Mouse (Mus musculus) cortical plate, adult 2 months (tissue): ENCODE results near the gene Fam50b.

Source experiments
- CTCF ChIP-seq: fragments of 200-500 bp; IDR thresholded peaks from 2 replicates; pipeline ENCODE4 v1.5.1; 2011; ENCODE audit warnings: mild to moderate bottlenecking, control low read depth, low read length; ENCODE audit not compliant: insufficient read depth; ENCODE audit errors: extremely low read depth
- POLR2A ChIP-seq: fragments of 200-500 bp; IDR thresholded peaks from 2 replicates; pipeline ENCODE4 v1.6.1; 2011; ENCODE audit warnings: mild to moderate bottlenecking, low read length, control low read depth; ENCODE audit not compliant: insufficient read depth; ENCODE audit errors: extremely low read depth

DNA sequence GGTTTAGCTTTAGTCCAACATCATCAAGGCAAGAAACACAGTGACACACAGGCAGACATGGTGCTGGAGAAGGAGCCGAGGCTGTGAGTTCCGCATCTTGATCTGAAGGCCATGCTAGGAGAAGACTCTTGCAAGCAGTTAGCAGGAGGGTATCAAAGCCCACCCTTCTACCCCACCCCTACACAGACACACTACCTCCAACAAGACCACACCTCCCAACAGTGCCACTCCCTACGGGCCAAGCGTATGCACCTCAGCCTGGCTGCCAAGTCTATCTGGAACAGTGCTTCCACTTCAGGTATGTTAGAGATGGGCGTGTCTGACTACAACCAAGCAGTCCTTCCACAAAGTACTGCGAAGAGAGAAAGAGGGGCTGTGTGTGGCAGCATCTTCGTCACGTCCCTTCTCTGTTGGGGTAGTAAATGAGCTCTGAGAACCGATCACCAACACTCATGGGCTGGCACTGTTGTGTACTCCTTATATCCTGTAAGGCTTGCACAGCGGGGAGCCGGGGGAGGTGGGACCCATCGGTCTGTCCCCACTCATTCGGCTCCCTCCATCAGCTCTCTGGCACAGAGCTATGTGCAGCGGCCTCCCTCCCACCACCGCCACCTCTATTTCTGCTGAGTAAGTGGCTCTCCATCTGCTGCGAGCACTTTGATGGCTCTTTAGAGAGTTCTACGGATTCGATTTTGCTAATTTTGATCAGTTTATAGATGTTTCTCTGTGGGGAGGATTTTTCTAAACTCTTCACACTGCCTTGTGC is 33.1 kb downstream of the Fam50b start:
- TF ChIP-seq CTCF (no peak), POLR2A (no peak)
